Mouse (Mus musculus) testis, adult 2 months (tissue): ENCODE results near the gene Suv39h1.

ENCODE experiments used
- CTCF ChIP-seq: fragments of 200-500 bp; IDR thresholded peaks from 2 replicates; pipeline ENCODE4 v1.5.1; 2012; ENCODE audit warnings: low read depth, mild to moderate bottlenecking, inconsistent platforms, low read length, moderate library complexity; ENCODE audit not compliant: control insufficient read depth, insufficient read depth, insufficient replicate concordance
- POLR2A ChIP-seq: fragments of 200-500 bp; IDR thresholded peaks from 2 replicates; pipeline ENCODE4 v1.6.1; 2012; ENCODE audit warnings: low read depth, mild to moderate bottlenecking, inconsistent platforms, low read length, moderate library complexity; ENCODE audit not compliant: control insufficient read depth

DNA sequence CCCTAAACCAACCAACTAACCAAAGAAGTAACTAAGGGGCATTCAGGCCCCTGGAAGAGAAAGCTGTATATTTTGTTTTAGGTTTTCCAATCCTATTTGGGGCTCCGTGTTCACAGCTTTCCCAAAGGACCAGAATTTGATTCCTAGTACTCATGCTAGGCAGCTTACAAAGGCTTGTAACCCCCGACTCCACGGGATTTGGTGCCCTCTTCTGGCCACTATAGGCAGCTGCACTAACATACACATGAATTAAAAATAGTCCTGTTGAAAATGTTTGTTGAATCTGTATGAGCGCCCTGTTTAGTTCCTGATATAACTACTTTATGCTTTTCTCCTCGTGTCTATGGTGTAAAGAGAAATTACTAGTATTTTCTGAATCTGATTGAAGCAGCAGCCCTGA, 57.4 kb downstream of the Suv39h1 start:
- no peak for TF ChIP-seq CTCF
- no peak for TF ChIP-seq POLR2A
